Mouse (Mus musculus) layer of hippocampus, postnatal 36 days (tissue): ENCODE data around the gene Ripor3. TPM values are rescaled to one million over a fixed set of nuclear protein-coding genes. Genes with fewer than 3 reads are reported as not detected.
"Not testable (repeated sequence)": the region's sequence is repeated elsewhere in the genome, so short reads cannot be mapped to it uniquely, and the experiment has no call there.

Experiments
- DNase-seq, 2 experiments: peaks; one replicate each; pipeline ENCODE4 v3.0.0; 2022
- total RNA-seq, 2 experiments: library from RNA; stranded (reverse); gene quantifications; 2 replicates each; pipeline ENCODE4 v1.2.3; 2021

Gene Ripor3
- under 1 TPM; 0.10 to 0.28 TPM for total RNA-seq

DNA sequence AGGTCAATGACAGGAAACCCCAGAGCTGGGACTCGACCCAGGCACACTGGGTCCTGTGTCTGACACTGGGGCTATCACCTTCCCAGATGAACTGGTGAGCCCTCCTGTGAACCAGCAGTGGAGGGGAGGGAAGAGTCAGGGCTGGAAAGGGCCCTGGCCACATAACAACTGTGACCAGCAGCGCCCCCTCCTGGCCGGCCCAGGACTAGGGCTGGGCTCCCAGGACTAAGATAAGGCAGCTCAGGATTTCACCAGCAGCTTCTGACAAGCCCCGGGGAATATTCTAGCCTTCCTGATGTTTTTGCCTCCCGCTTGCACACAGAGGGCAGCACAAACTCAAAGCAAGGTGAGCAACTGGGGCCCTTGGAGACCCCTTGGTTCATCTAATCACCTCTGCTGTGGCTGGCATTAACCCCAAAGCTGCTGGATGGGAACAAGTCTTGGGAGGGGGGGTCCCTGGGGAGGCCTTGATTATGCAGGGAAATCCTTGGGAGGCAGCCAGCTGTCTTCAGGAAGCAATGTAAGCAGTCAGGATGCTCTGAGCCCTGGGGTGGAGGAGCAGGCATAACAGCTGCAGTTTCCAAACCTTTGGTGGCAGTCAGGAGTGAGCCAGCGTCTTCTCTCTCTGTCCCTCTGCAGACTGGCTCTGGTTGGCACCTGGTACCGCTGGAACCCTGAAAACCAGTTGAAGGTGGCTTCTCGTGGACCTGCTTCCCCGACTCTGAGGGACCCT is at the start of gene Ripor3:
Gene Ripor3 (minus strand): TSS at position 683 of the 733 bp plus-strand sequence.
- DNase-seq: peak; percentile 18 to 21

DNA sequence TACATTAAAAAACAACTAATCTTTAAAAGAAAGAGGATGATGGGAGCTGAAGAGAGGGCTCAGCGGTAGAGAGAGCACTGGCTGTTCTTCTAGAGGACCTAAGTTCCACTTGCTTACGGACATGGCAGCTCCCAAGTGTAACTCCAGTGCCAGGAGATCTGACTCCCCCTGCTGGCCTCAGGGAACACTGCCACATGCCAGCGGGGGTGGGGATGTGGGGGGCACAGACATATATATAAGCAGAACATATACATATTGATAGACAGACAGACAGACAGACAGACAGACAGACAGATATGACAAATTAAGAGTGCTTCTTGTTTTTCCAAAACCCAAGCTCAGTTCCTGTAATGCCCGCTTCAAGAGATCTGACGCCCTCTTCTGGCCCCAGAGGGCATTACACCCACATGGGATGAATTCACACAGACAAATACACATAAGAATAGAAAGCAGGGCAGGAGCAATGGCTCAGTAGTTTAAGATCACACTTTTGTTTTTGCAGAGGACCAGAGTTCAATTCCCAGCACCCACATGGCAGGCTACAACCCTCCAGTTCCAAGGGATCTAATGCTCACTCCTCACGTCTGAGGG is 48.9 kb upstream of the Ripor3 start:
- DNase-seq: no peak

DNA sequence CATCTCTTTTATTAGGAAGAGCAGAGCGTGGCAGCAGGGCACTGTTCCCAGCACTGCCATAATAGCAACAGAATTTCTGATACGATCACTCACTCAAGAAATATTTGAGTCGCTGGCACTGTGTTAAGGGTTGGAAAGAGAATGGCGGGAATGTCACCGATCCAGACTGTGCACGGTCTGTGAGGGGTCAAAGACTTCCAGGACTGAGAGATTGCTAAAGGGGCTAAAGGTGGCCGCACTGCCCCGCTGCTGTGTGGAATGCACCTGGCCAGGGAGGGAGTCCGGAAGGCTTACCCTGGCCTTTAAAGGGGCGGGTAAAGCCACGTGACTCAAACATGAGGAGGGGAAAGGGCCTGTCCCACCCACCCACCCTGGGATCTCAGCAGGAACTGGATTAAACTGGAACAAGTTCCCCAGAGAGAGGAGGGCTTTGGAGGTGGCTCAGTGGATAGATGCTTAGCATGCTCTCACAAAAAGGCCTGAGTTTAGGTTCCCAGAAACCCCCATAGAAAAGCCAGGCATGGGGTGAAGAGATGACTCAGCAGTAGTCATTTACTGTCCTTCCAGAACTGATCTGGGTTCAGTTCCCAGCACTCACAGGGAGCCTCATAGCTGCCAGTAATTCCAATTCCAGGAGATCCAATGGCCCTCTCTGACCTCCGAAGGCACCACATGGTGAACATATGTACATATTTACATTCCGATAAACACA is 48.2 kb upstream of the Ripor3 start:
- DNase-seq: no peak

DNA sequence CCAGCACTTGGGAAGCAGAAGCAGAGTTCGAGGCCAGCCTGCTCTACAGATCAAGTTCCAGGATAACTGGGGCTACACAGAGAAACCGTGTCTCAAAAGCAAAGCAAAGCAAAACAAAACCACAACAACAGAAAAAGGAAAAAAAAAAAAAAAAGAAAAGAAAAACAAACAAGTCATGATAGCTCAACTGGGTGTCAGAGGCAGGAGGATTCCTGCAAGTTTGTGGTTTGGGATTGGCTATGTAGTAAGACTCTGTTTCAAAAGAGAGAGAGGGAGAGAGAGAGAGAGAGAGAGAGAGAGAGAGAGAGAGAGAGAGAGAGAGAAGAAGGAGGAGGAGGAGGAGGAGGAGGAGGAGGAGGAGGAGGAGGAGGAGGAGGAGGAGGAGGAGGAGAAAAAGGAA is 47.5 kb upstream of the Ripor3 start:
- DNase-seq: not testable (repeated sequence)

DNA sequence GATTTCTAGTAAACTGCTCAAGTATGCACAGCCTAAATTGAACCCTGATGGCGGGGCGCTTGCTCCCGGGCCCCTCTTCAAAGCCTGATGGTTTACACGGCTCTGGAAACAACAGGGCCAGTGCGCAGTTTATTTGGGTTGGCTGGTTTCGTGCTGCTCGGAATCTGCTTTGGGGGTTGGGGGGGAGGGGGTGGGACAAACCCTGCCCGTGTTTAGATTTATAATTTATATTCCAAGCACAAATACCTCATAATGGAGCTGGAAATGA is 46.2 kb upstream of the Ripor3 start:
- no peak for DNase-seq

DNA sequence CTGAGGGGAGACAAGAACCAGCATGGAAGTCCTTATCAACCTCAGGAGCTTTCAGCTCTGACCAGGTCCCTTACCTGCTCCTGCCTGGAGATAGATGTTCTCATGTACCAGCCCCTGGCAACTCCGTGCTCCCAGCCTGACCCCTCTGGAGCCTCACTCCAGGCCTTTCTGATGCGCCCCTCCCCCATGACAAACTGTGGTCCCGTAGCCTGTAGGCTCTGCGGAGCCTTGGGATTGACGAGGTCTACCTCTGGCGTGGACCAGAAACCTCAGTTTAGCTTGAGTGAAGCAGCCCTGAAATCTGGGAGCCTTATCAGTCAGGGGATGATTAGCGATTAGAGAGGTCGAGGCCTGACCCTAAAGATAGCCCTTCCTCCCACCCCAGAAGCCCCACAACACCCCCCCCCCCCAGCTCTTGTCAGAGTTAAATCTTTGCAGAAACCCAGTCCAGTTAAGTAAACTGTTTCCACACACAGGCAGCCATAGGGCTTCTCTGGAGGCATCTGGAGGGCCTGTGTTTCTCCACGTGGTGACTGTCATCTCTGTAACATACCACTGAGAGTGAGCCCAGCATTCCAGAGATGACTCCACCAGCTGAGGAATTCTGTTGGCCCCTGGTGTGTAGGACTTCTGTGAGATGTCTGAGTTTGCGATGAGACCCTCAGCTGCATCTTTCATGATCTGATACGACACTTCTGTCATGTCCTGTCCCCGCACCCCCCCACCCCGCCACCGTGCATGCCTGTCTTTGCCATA is 45.7 kb upstream of the Ripor3 start:
- no peak for DNase-seq

DNA sequence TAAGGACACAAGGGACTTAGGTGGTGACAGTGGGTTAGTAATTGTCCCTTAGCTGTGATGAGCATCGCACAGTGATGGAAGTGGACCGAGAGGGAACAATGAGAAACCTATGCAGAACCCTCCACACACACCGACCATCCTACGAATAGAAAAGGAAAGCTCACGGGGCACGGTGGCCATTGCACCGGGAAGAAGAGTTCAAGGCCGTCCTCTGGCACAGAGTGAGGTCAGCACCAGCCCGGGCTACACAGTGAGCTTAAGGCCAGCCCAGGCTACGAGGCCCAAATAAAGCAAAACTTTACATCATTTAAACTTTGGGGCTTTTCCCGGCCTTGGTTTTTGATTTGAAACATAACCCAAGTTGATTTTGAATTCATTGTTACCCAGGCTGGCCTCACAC is 43.7 kb upstream of the Ripor3 start:
- DNase-seq: no peak

DNA sequence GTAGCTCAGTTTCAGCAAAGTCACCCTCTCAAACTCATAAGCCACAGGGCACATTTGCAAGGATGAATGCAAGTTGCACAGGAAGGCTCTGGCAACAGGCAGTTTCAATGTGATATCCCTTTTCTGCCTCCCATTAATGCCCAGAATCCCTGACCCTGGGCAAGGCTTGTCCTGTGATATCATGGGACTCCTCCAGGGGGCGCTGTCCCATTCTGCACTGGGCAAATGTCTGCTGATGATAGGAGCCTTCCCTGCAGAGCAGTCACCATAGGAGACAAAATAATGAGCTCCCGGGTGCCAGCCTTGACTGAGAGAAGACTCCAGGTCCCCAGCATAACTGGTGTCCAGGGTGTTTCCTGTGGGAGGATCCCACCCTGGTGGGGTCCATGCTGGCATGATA is 42.3 kb upstream of the Ripor3 start:
- peak in 1 of 2 experiments; percentile 13 for DNase-seq

DNA sequence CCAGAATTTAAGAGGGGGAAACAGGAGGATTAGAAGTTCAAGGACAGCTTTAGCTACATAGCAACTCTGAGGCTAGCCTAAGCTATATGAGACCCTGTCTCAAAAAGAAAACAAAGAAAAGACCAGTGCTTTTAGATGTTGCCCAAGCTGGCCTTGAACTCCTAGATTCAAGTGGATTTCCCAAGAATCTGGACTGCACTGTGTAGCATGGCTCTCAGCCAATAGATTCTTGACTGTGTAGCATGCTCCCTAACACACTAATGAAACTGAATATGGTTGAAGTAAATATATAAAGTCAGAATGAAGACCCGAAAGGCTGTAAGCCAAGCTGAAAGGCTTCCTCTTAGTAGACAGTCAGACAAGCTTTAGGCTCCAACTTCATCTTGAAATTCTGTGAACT is 41.7 kb upstream of the Ripor3 start:
- DNase-seq: no peak

DNA sequence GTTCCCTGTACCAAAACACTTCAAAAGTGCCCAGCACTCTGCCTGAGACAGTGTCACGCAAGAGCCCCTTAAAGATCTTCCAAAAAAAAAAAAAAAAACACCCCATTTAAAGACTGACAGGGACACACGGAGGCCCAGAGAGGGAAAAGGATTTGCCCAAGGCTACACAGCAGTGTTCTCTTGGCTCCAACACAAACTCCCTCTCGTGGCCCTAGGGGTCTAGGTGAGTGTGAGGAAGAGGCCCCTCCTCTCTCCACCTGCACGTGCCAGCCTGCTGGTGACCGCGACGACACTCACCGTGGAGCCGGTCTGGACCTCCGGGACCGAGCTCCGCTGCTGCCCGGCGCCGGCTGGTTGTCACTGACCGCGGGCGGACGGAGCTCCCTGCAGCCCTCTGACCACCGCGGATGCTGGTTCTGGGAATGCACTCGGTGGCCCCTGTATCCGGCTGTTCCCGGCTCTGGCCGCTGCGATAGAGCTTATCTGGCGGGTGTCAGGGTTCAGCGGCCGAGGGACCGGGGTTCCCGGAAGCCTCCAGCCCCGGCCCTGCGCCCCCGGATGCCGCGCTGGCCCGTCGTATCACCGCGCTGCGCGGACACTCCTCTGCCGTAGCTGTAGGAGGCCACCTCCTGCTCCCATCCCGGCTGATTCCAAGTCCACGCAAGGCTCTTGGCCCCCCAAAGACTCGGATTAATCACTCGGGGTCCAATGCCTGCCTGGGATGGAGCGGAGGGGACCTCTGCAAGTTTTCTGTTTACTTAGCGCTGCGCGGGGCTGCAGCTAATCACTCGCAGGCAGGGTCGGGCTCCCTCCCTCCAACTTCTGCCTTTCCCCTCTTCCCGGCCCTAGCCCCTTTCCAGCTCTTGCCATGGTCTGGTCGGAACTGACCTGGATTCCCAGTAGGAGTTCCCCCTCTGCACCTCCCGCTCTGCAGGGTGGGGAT is 39.9 kb upstream of the Ripor3 start:
- no peak for DNase-seq

DNA sequence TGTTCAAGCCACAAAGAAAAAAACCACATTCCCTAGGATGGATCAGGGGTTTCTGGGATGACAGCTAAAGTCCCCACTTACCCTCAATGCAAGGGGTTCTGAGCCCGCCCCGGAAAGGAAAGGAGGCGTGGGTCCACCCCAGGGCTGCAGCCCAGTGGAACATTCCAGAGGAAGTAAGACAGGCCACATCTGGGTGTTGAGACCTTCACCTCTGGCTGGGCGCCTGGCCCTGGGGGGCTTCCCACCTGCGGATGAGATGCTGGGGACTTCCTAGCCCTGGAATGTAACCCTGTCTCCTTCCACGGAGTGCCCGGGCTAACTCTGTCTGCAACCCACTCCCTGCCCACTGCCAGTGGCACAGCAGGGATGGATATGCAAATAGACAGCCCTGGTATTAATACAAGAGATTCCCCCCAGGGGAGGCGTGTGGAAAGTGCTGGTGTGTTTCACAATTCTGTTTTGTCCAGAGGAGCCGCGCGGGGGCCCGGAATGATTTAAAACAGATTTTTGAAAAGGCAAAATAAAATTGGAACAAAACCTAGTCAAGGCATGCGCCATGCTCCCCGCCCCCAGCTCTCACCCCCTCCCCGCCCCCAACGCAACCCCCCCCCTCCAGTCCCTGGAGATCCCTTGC is 38.7 kb upstream of the Ripor3 start:
- DNase-seq: no peak

DNA sequence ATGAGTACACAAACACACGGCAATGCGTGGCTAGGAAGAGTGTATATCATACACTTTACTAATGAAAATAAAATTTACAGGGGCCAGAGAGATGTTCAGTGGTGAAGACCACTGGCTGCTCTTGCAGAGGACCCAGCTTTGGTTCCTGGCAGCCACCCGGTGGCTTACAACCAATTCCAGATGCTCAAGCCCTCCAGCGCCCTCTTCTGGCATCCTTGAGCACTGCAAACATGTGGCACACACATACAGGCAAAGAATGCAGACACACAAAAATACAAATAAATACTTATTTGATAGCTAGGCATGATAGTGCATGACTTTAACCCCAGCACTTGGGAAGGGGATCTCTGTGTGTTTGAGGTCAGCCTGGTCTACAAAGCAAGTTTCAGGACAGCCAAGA is 36.0 kb upstream of the Ripor3 start:
- DNase-seq: no peak

DNA sequence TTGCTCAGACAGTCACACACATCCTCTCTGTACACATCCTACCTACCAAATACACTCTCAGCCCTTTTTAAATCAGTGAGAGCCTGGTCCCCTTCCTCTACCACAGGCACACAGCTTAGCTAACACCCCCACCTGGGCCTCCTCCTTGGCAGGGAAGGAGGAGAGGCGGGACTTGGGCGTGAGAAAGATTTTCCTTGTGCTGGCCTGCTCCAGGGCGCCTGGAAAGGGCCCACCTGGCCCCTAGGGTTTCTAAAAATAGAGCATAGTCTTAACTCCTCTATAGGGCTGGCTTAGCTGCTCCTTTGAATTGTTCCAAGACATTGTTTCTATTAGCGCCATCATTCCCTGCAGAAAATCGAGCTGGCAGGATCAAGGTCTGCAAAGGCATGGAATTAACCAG is 35.4 kb upstream of the Ripor3 start:
- DNase-seq: no peak

DNA sequence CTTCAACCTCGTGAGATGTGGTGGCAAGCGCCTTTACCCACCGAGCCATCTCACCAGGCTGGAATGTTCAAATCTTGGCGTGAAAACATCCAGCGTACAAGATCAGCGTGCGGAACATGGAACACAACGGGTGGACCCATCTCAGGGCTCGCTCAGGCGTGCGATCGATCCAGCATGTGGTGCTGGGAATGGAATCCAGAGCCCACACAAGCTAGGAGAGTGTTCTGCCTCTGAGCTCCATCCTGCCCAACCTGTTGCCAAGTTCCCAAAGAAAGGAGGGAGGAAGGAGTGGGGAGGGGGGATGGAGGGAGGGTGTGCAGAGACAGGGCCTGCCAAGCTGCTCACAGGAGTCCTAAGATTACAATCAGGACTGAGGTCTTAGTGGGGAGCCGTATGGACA is 34.9 kb upstream of the Ripor3 start:
- DNase-seq: no peak

DNA sequence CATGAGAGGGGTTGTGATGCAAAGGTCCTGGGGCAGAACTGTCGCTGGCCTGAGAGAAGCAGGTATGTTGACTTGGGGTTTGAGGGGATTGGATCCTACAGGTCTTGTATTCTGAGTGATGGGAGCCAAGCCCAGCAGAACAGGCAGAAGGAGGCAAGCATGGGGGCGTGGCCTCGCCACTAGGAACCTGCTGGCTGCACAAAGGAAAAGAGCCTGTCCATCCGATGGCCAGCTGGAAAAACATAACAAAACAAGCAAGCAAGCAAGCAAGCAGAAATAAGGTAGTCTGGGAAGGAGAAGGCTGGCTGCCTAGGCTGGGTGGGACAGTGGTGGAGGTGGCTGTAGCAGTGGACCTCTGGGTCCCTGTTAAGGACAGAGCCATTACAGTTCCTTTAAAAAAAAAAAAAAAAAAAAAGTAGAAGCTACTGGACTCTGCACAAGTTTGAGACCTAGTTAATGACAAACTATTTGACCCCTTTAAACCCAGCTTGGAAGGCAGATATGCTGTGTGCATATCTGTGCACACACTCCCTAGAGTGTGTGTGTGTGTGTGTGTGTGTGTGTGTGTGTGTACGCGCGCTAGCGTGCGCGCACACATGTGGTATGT is 34.4 kb upstream of the Ripor3 start:
- DNase-seq: no peak

DNA sequence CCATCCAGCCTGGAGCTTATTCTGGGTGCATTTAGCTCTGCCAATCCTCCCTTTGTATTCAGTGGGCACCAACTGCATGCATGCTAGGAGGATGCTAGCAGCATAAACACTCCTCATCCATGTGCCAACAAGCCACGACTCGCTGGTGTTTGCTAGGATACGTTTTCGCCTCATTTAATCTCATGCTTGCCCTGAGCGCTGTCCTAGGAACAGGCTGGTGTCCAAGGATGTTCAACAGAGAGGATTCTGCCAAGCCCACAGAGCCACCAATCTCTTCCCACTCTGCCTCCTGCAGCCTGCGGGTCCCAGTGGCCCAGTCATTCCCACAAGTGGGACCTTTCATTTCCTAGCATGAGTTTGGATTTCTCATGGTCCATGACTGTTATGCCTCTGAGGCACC is 31.6 kb upstream of the Ripor3 start:
- no peak for DNase-seq

DNA sequence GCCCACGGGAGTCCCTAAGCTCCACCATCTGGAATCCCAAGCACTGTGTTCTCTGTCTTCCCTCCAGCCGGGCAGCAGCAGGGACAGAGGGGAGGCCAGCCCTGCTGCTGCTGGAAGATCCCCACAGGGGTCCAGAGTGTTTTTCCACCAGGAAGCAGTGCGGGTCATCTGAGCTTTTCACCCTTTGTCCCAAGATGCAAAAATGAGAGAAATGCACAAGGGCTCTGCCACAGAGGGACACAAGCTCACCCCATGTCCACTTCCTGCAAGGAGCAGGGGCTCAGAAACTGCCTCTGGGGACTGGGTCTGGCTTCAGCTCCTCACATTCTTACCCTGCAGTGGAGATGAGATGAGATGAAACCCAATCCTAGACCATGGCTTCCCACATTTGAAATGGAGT is 30.3 kb upstream of the Ripor3 start:
- no peak for DNase-seq

DNA sequence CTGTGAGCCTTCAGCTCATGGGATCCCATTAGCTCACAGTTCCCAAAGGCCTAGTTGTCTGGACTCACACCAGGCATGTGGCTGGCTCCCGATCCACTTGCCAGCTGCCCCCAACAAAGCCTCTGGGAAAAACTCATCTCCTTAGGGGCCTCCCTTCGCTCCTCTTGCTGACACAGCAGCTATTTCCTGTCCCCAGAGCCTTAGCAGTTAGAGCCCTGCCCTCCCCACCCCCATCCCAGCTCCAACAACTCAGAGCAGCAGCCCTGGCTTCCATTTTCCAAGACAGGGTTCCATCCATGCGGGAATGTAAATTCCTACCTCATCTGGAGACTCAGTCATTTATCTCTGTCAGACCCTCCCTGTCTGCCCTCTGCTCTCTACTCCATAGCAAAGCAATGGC is 26.6 kb upstream of the Ripor3 start:
- no peak for DNase-seq

DNA sequence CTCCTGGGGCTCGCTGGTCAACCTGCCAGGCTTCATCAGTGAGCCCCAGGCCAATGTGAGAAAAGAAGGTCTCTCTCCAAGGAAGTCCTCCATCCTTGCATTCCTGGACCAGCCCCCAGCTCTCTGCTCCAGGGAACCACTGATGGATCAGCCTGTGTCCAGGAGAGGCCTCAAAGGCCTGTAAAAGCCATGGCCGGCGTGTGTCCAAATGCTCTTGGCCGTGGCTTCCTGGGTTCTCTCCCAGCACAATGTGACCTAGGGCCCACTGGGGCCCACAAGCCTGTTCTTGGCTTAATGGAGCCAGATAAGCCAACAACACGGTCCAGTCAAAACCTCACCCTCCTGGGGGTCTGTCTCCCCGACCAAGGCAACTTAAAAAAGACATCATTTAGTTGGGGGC is 25.5 kb upstream of the Ripor3 start:
- no peak for DNase-seq

DNA sequence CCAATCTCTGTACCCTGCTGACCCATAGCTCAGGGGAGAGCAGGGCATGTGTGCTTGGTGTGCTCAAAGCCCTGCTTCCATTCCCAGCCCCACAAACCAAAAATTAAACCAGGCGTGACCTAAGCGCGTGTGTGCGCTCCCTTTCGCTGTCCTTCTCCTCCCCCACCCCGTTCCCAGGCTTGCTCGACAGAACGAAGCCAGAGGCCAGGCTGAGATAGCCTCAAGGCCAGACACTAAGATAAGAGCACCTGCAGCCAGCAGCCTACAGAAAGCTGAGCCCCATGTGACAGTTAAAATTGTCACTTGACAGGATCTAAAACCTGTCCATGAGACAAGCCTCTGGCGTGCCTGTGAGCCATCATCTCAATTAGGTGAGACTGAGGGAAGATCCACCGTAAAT is 23.5 kb upstream of the Ripor3 start:
- no peak for DNase-seq

DNA sequence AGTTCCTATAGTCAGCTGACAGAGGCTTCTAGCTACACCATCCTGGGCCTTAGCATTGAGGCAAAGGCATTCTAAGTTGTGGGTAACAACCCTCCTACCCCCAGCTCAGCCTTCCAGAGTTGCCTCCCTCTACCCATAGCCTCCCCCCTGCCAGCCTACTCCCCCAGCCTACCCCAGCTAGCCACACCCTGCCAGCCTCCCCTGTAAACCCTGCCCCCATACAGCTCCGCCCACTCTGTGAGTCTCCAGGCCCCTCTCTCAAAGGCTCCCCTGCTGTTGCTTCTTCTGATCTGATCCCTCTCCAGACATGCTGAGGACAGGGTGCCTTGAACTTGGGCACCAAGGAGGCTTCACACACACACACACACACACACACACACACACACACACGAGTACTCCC is 21.4 kb upstream of the Ripor3 start:
- no peak for DNase-seq
